Mouse (Mus musculus): ENCODE measurements around the gene Peak1. TPM values are rescaled to one million over a fixed set of nuclear protein-coding genes. Genes with fewer than 3 reads are reported as not detected.
"Not testable (repeated sequence)": the region's sequence is repeated elsewhere in the genome, so short reads cannot be mapped to it uniquely, and the experiment has no call there.

Peak1 gene
- polyA plus RNA-seq, 1 experiment: 5.5 TPM

GRCm38 (mm10) chr9:56230906-56231305 lies 187.0 kb downstream of the Peak1 start:
- Histone ChIP-seq H3K36me3 (ENCODE audit: control insufficient read depth, insufficient read depth, low read length) (no peaks in the 10 kb centered on the region), H3K4me1 (ENCODE audit: control insufficient read depth, insufficient read depth, low read length) (no peaks in the 10 kb centered on the region), H3K27ac (ENCODE audit: control insufficient read depth, insufficient read depth, low read depth, low read length) (no peak overlapping the region), H3K27me3 (ENCODE audit: control insufficient read depth, insufficient read depth, low read length) (no peaks in the 10 kb centered on the region), H3K4me3 (ENCODE audit: control insufficient read depth, low read depth, low read length) (no peak overlapping the region)
- no peak for TF ChIP-seq CTCF (IDR thresholded peaks at IDR 0.05; ENCODE audit: control insufficient read depth, insufficient read depth, insufficient replicate concordance, low read depth, low read length)
- TF ChIP-seq POLR2A (IDR thresholded peaks at IDR 0.05; ENCODE audit: control insufficient read depth, low read depth, low read length): no peak

- no peak for TF ChIP-seq POLR2A (IDR thresholded peaks at IDR 0.05; ENCODE audit: control insufficient read depth, low read depth, low read length)
- no peak for TF ChIP-seq CTCF (IDR thresholded peaks at IDR 0.05; ENCODE audit: control insufficient read depth, insufficient read depth, insufficient replicate concordance, low read depth, low read length)
- Histone ChIP-seq H3K36me3 (ENCODE audit: control insufficient read depth, insufficient read depth, low read length) (no peaks in the 10 kb centered on the region), H3K4me1 (ENCODE audit: control insufficient read depth, insufficient read depth, low read length) (no peaks in the 10 kb centered on the region)
These were observed 190.2 kb downstream of the Peak1 start for GRCm38 (mm10) chr9:56227626-56228025.

GRCm38 (mm10) chr9:56223429-56224051 lies 194.3 kb downstream of the Peak1 start:
- not testable (repeated sequence) for H3K27me3 ChIP-seq (ENCODE audit: control insufficient read depth, insufficient read depth, low read length); H3K27ac ChIP-seq (ENCODE audit: control insufficient read depth, insufficient read depth, low read depth, low read length); H3K36me3 ChIP-seq (ENCODE audit: control insufficient read depth, insufficient read depth, low read length); H3K4me1 ChIP-seq (ENCODE audit: control insufficient read depth, insufficient read depth, low read length)
- H3K4me3 ChIP-seq (ENCODE audit: control insufficient read depth, low read depth, low read length): peak overlapping the region; percentile 53

More at GRCm38 (mm10) chr9:56227626-56228025, 190.2 kb downstream of the Peak1 start:
- Histone ChIP-seq H3K4me3 (ENCODE audit: control insufficient read depth, low read depth, low read length) (no peak overlapping the region), H3K27me3 (ENCODE audit: control insufficient read depth, insufficient read depth, low read length) (no peaks in the 10 kb centered on the region), H3K27ac (ENCODE audit: control insufficient read depth, insufficient read depth, low read depth, low read length) (no peak overlapping the region)

GRCm38 (mm10) chr9:56218860-56219259 lies 199.0 kb downstream of the Peak1 start:
- Histone ChIP-seq H3K36me3 (ENCODE audit: control insufficient read depth, insufficient read depth, low read length) (no peaks in the 10 kb centered on the region), H3K27ac (ENCODE audit: control insufficient read depth, insufficient read depth, low read depth, low read length) (no peak overlapping the region), H3K27me3 (ENCODE audit: control insufficient read depth, insufficient read depth, low read length) (no peaks in the 10 kb centered on the region), H3K4me1 (ENCODE audit: control insufficient read depth, insufficient read depth, low read length) (no peaks in the 10 kb centered on the region), H3K4me3 (ENCODE audit: control insufficient read depth, low read depth, low read length) (no peak overlapping the region)
- TF ChIP-seq POLR2A (IDR thresholded peaks at IDR 0.05; ENCODE audit: control insufficient read depth, low read depth, low read length): no peak

- Histone ChIP-seq H3K4me1 (ENCODE audit: control insufficient read depth, insufficient read depth, low read length) (no peaks in the 10 kb centered on the region), H3K27me3 (ENCODE audit: control insufficient read depth, insufficient read depth, low read length) (no peaks in the 10 kb centered on the region), H3K27ac (ENCODE audit: control insufficient read depth, insufficient read depth, low read depth, low read length) (no peak overlapping the region), H3K36me3 (ENCODE audit: control insufficient read depth, insufficient read depth, low read length) (no peaks in the 10 kb centered on the region), H3K4me3 (ENCODE audit: control insufficient read depth, low read depth, low read length) (no peak overlapping the region)
- no peak for TF ChIP-seq POLR2A (IDR thresholded peaks at IDR 0.05; ENCODE audit: control insufficient read depth, low read depth, low read length)
- TF ChIP-seq CTCF (IDR thresholded peaks at IDR 0.05; ENCODE audit: control insufficient read depth, insufficient read depth, insufficient replicate concordance, low read depth, low read length): no peak
These were observed 199.8 kb downstream of the Peak1 start for GRCm38 (mm10) chr9:56218043-56218442.

- H3K4me1 ChIP-seq (ENCODE audit: control insufficient read depth, insufficient read depth, low read length): no peaks in the 10 kb centered on the region
- H3K4me3 ChIP-seq (ENCODE audit: control insufficient read depth, low read depth, low read length): no peak overlapping the region
- no peaks in the 10 kb centered on the region for H3K27me3 ChIP-seq (ENCODE audit: control insufficient read depth, insufficient read depth, low read length)
- TF ChIP-seq POLR2A (IDR thresholded peaks at IDR 0.05; ENCODE audit: control insufficient read depth, low read depth, low read length): no peak
- TF ChIP-seq CTCF (IDR thresholded peaks at IDR 0.05; ENCODE audit: control insufficient read depth, insufficient read depth, insufficient replicate concordance, low read depth, low read length): no peak
- H3K36me3 ChIP-seq (ENCODE audit: control insufficient read depth, insufficient read depth, low read length): no peaks in the 10 kb centered on the region
- H3K27ac ChIP-seq (ENCODE audit: control insufficient read depth, insufficient read depth, low read depth, low read length): no peak overlapping the region
These were observed 200.5 kb downstream of the Peak1 start for GRCm38 (mm10) chr9:56217386-56217785.

GRCm38 (mm10) chr9:56213451-56214291 lies 204.2 kb downstream of the Peak1 start:
- no peaks in the 10 kb centered on the region for H3K36me3 ChIP-seq (ENCODE audit: control insufficient read depth, insufficient read depth, low read length)
- no peak overlapping the region for H3K4me3 ChIP-seq (ENCODE audit: control insufficient read depth, low read depth, low read length)
- TF ChIP-seq POLR2A (IDR thresholded peaks at IDR 0.05; ENCODE audit: control insufficient read depth, low read depth, low read length): no peak
- TF ChIP-seq CTCF (IDR thresholded peaks at IDR 0.05; ENCODE audit: control insufficient read depth, insufficient read depth, insufficient replicate concordance, low read depth, low read length): no peak
- no peaks in the 10 kb centered on the region for H3K4me1 ChIP-seq (ENCODE audit: control insufficient read depth, insufficient read depth, low read length)
- H3K27ac ChIP-seq (ENCODE audit: control insufficient read depth, insufficient read depth, low read depth, low read length): no peak overlapping the region
- no peaks in the 10 kb centered on the region for H3K27me3 ChIP-seq (ENCODE audit: control insufficient read depth, insufficient read depth, low read length)

Measured in testis, adult 2 months (tissue).